Mouse (Mus musculus) testis, adult 2 months (tissue): ENCODE measurements around the gene Cyp4b1.
"Not testable (repeated sequence)": the region's sequence is repeated elsewhere in the genome, so short reads cannot be mapped to it uniquely, and the experiment has no call there.

Experiments
- CTCF ChIP-seq: fragments of 200-500 bp; IDR thresholded peaks from 2 replicates; pipeline ENCODE4 v1.5.1; 2012; ENCODE audit warnings: low read depth, mild to moderate bottlenecking, inconsistent platforms, low read length, moderate library complexity; ENCODE audit not compliant: control insufficient read depth, insufficient read depth, insufficient replicate concordance
- POLR2A ChIP-seq: fragments of 200-500 bp; IDR thresholded peaks from 2 replicates; pipeline ENCODE4 v1.6.1; 2012; ENCODE audit warnings: low read depth, mild to moderate bottlenecking, inconsistent platforms, low read length, moderate library complexity; ENCODE audit not compliant: control insufficient read depth

GRCm38 (mm10) chr4:115625560-115625959, 22.0 kb downstream of the Cyp4b1 start:
- TF ChIP-seq CTCF, POLR2A: not testable (repeated sequence)
